Mouse (Mus musculus): Measurements from ENCODE around the gene Zfp513. TPM values are rescaled to one million over a fixed set of nuclear protein-coding genes. Genes with fewer than 3 reads are reported as not detected.

The Zfp513 gene
- total and polyA plus RNA-seq, 2 experiments from 2014 or later, result 3.4 to 30.7 TPM

DNA sequence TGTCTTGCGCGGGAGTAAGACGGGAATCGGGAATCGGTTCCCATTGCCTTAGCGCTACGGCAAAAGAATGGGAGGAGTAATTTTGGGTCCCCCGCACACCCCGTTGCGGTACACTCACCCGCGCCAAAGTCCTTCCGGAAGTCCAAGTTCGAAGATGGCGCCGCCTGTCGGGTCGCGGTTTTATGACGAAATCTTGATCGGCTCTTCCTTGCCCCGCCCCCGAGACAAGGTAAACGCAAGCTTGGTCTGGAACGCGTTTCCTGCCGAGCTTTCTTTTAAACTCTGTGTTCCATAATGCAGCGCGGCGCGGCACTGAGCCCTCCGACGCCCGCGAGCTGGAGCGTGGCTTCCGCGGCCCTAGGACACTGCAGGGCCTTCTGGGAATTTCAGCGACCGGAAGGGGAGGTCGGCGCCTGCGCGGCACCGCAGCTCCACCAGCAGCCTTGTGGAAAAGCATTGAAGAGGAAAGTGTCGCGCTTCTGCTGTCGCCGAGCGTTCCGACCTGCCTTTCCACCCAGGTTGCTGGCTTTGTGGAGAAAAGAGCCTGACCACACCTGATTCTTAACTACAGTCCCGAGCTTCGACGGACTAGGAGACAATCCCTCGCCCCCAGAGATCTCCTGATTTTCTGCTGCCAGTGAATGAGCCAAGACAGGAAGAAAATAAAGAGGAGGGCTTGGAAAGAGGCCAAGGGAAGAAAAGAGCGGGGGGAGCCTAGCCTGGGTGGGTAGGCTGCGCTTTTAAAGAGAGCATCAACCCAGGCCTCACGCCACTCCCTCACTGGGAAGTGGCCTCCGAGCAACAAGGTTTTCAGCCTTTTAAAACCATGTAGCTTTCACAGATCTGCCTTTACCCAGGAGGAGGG, 22.1 kb downstream of the Zfp513 start, which contains the start of the genes Gm29609 and Gtf3c2:
Gene Gm29609, minus strand, starts transcription at position 146 of the 865 bp plus-strand sequence.
Gene Gtf3c2, minus strand, starts transcription at position 379 of the 865 bp plus-strand sequence.
- Histone ChIP-seq H3K4me3 (ENCODE audit: low read depth, low read length) (peak within 1 kb of the TSS; percentile 95), H3K4me2 (ENCODE audit: low read depth, low read length) (peak within 1 kb of the TSS; percentile 99), H3K4me1 (ENCODE audit: control insufficient read depth, insufficient read depth) (peaks cover 13% of the 10 kb centered on the region), H3K27ac (ENCODE audit: low read depth) (peak within 1 kb of the TSS; percentile 96), H3K9ac (replicated peaks; ENCODE audit: low read depth, low read length) (peak within 1 kb of the TSS; percentile 81), H3K27me3 (ENCODE audit: control insufficient read depth, insufficient read depth, low read length) (no peaks in the 10 kb centered on the region), H3K36me3 (replicated peaks; ENCODE audit: control insufficient read depth, insufficient read depth, low read length) (no peaks in the 10 kb centered on the region; the same call in 1 of the 2 replicates), H3K9me3 (replicated peaks; ENCODE audit: control insufficient read depth, low read length) (no peaks in the 10 kb centered on the region)
- no peak for TF ChIP-seq EP300 (IDR thresholded peaks at IDR 0.05; ENCODE audit: low read depth)
- no peak; the same call in 1 of the 2 replicates for TF ChIP-seq CTCF (IDR thresholded peaks at IDR 0.05; ENCODE audit: low read depth)
- ATAC-seq (ENCODE audit: insufficient read depth, low read depth), result peak; percentile 98
- DNase-seq (ENCODE audit: low spot score), result peak; percentile 97
- WGBS, result under 1% methylated on average over 59 of the region's 59 CpGs

DNA sequence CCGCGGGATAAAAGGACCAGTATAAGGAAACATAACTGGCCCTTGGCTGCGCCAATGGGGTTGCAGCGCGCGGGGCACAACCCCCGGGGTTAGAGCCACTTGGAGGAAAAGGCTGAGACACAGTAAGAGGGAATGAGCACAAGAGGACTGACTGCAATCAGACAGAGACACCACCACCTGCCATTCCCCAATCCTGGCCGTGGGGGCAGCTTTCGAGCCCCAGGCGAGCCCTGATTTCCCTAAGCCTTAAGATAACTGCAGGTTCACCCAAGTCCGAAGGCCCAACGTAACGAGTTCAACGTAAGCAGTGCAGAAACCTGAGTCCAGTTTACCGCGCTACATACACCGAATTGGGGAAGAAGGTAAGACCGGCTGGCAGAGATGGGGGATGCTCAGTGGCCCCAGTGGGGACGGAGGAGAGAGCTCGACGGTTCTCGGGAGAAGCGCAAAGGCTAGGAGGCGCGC, 22.8 kb downstream of the Zfp513 start:
- peak overlapping the region; percentile 95 for H3K4me3 ChIP-seq (ENCODE audit: low read depth, low read length)

DNA sequence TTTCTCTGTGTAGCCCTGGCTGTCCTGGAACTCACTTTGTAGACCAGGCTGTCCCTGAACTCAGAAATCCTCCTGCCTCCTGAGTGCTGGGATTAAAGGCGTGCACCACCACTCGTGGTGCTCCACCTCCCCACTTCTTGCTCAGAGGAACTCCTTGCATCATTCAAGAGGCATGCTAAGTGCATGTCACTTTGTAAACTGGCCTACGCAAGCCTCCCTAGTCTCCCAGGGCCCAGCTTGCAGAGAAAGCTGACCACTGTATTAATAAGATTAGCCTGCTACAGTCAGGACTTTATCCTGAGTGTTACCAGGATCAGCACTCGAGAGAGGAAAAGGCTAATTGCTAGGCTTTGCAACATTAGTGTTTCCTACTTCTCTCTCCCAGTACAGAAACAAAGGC, 33.5 kb downstream of the Zfp513 start:
- Histone ChIP-seq H3K4me2 (ENCODE audit: low read depth, low read length) (no peak overlapping the region), H3K27ac (ENCODE audit: low read depth) (no peak overlapping the region), H3K4me1 (ENCODE audit: control insufficient read depth, insufficient read depth) (no peaks in the 10 kb centered on the region), H3K27me3 (ENCODE audit: control insufficient read depth, insufficient read depth, low read length) (no peaks in the 10 kb centered on the region), H3K4me3 (ENCODE audit: low read depth, low read length) (no peak overlapping the region), H3K9ac (replicated peaks; ENCODE audit: low read depth, low read length) (no peak overlapping the region), H3K36me3 (replicated peaks; ENCODE audit: control insufficient read depth, insufficient read depth, low read length) (peaks cover 94% of the 10 kb centered on the region), H3K9me3 (replicated peaks; ENCODE audit: control insufficient read depth, low read length) (no peaks in the 10 kb centered on the region)
- ATAC-seq (ENCODE audit: insufficient read depth, low read depth), result no peak
- TF ChIP-seq CTCF (IDR thresholded peaks at IDR 0.05; ENCODE audit: low read depth) (no peak), EP300 (IDR thresholded peaks at IDR 0.05; ENCODE audit: low read depth) (no peak)
- WGBS, result 67% methylated on average over 4 of the region's 4 CpGs
- no peak for DNase-seq (ENCODE audit: low spot score)

More for the DNA sequence above, 22.8 kb downstream of the Zfp513 start:
- Histone ChIP-seq H3K27me3 (ENCODE audit: control insufficient read depth, insufficient read depth, low read length) (no peaks in the 10 kb centered on the region), H3K9ac (replicated peaks; ENCODE audit: low read depth, low read length) (peak overlapping the region; percentile 81), H3K27ac (ENCODE audit: low read depth) (peak overlapping the region; percentile 96), H3K9me3 (replicated peaks; ENCODE audit: control insufficient read depth, low read length) (no peaks in the 10 kb centered on the region), H3K4me2 (ENCODE audit: low read depth, low read length) (peak overlapping the region; percentile 99), H3K36me3 (replicated peaks; ENCODE audit: control insufficient read depth, insufficient read depth, low read length) (peaks cover 2% of the 10 kb centered on the region), H3K4me1 (ENCODE audit: control insufficient read depth, insufficient read depth) (peaks cover 13% of the 10 kb centered on the region)
- ATAC-seq (ENCODE audit: insufficient read depth, low read depth), result peak; percentile 40
- no peak for TF ChIP-seq CTCF (IDR thresholded peaks at IDR 0.05; ENCODE audit: low read depth)
- no peak for TF ChIP-seq EP300 (IDR thresholded peaks at IDR 0.05; ENCODE audit: low read depth)
- peak; percentile 12 for DNase-seq (ENCODE audit: low spot score)
- WGBS, result under 1% methylated on average over 25 of the region's 25 CpGs

DNA sequence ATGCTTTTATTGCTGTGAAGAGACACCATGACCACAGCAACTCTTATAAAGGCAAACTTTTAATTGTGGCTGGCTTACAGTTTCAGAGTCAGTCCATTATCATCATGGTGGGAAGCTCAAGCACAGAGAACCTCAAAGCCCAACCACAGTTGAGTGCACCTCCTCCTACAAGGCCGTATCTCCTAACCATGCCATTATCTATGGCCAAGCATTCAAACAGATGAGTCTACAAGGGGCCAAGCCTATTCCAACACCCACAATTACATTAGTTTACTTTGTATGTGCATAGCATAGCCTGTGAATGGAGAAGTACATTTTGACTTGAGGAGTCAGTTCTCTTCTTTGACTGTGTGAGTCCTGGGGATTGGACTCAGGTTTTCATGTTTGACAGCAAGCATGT, 37.2 kb downstream of the Zfp513 start:
- 75% methylated on average over 1 of the region's 1 CpGs for WGBS
- ATAC-seq (ENCODE audit: insufficient read depth, low read depth), result no peak
- TF ChIP-seq CTCF (IDR thresholded peaks at IDR 0.05; ENCODE audit: low read depth), result no peak
- no peak for TF ChIP-seq EP300 (IDR thresholded peaks at IDR 0.05; ENCODE audit: low read depth)

DNA sequence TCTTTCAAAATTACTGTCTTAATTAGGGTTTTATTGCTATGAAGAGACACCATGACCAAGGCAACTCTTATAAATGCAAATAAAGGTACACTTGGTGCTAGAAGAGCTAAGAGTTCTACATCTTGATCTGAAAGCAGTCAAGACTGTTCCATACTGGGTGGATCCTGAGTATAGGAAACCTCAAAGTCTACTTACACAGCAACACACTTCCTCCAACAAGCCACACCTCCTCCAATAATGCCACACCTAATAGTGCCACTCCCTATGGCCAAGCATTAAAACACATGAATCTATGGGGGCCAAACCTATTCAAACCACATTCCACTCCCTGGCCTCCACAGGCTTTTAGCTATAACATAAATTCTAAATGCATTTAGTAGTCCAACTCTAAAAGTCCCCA, 39.6 kb downstream of the Zfp513 start:
- TF ChIP-seq CTCF (IDR thresholded peaks at IDR 0.05; ENCODE audit: low read depth) (no peak), EP300 (IDR thresholded peaks at IDR 0.05; ENCODE audit: low read depth) (no peak)
- no peak overlapping the region for H3K9ac ChIP-seq (replicated peaks; ENCODE audit: low read depth, low read length)
- peaks cover 87% of the 10 kb centered on the region for H3K36me3 ChIP-seq (replicated peaks; ENCODE audit: control insufficient read depth, insufficient read depth, low read length)
- no peak for DNase-seq (ENCODE audit: low spot score)
- H3K27me3 ChIP-seq (ENCODE audit: control insufficient read depth, insufficient read depth, low read length), result no peaks in the 10 kb centered on the region
- no peak overlapping the region for H3K4me3 ChIP-seq (ENCODE audit: low read depth, low read length)
- H3K9me3 ChIP-seq (replicated peaks; ENCODE audit: control insufficient read depth, low read length), result no peaks in the 10 kb centered on the region
- no peak for ATAC-seq (ENCODE audit: insufficient read depth, low read depth)
- H3K4me2 ChIP-seq (ENCODE audit: low read depth, low read length), result no peak overlapping the region
- no peaks in the 10 kb centered on the region for H3K4me1 ChIP-seq (ENCODE audit: control insufficient read depth, insufficient read depth)
- H3K27ac ChIP-seq (ENCODE audit: low read depth), result no peak overlapping the region

More for the DNA sequence above, 37.2 kb downstream of the Zfp513 start:
- Histone ChIP-seq H3K36me3 (replicated peaks; ENCODE audit: control insufficient read depth, insufficient read depth, low read length) (peaks cover 87% of the 10 kb centered on the region), H3K4me2 (ENCODE audit: low read depth, low read length) (no peak overlapping the region), H3K4me3 (ENCODE audit: low read depth, low read length) (no peak overlapping the region), H3K27me3 (ENCODE audit: control insufficient read depth, insufficient read depth, low read length) (no peaks in the 10 kb centered on the region), H3K9me3 (replicated peaks; ENCODE audit: control insufficient read depth, low read length) (no peaks in the 10 kb centered on the region), H3K4me1 (ENCODE audit: control insufficient read depth, insufficient read depth) (no peaks in the 10 kb centered on the region), H3K9ac (replicated peaks; ENCODE audit: low read depth, low read length) (no peak overlapping the region), H3K27ac (ENCODE audit: low read depth) (no peak overlapping the region)
- DNase-seq (ENCODE audit: low spot score), result no peak
